Mouse (Mus musculus) left cerebral cortex, postnatal 4 days (tissue): ENCODE measurements around the gene Pitx1. TPM values are rescaled to one million over a fixed set of nuclear protein-coding genes. Genes with fewer than 3 reads are reported as not detected.
A peak's percentile ranks its signal among the peaks of the same experiment; 100 is the strongest.

Source experiments
- DNase-seq: peaks from one replicate; pipeline ENCODE4 v3.0.0-alpha.2; 2022
- intact Hi-C: fragments of 180-260 bp; cut with DNase I; formaldehyde crosslinking; loops from one replicate; pipeline ENCODE4 v1.15.1; 2025
- total RNA-seq, 2 experiments: library from RNA; stranded (reverse); gene quantifications; 2 replicates each; pipeline ENCODE4 v1.2.3; 2021

Pitx1 gene
- total RNA-seq, 2 experiments from 2014 or later, result not detected

- intact Hi-C loops, result loop anchor here (5.0 to 10.0 kb wide), 2 partner anchors 131 to 243 kb away; no protein-coding TSS in a partner anchor
- DNase-seq, result no peak
Observed at GRCm38 (mm10) chr13:55831722-55832160, 4.3 kb downstream of the Pitx1 start.

- DNase-seq, result no peak
- intact Hi-C loops, result loop anchor here (5.0 to 10.0 kb wide), 2 partner anchors 131 to 244 kb away; no protein-coding TSS in a partner anchor
Observed at GRCm38 (mm10) chr13:55830833-55831721, 4.9 kb downstream of the Pitx1 start.

- intact Hi-C loops, result loop anchor here (5.0 to 10.0 kb wide), 2 partner anchors 132 to 245 kb away; no protein-coding TSS in a partner anchor
Observed at GRCm38 (mm10) chr13:55830081-55830832, 5.7 kb downstream of the Pitx1 start.

GRCm38 (mm10) chr13:55829018-55829655, 6.9 kb downstream of the Pitx1 start:
- DNase-seq, result no peak
- intact Hi-C loops, result no loop called here

More at GRCm38 (mm10) chr13:55830081-55830832, 5.7 kb downstream of the Pitx1 start:
- no peak for DNase-seq

- intact Hi-C loops, result no loop called here
- DNase-seq, result no peak
Observed at GRCm38 (mm10) chr13:55828141-55829017, 7.6 kb downstream of the Pitx1 start.

GRCm38 (mm10) chr13:55827679-55828140, 8.3 kb downstream of the Pitx1 start:
- DNase-seq, result no peak
- intact Hi-C loops, result no loop called here

GRCm38 (mm10) chr13:55826796-55827678, 9.0 kb downstream of the Pitx1 start:
- intact Hi-C loops, result no loop called here

GRCm38 (mm10) chr13:55826008-55826671, 9.9 kb downstream of the Pitx1 start:
- intact Hi-C loops, result no loop called here
- peak; percentile 66 for DNase-seq

More at GRCm38 (mm10) chr13:55826796-55827678, 9.0 kb downstream of the Pitx1 start:
- no peak for DNase-seq

- intact Hi-C loops, result no loop called here
- DNase-seq, result no peak
Observed at GRCm38 (mm10) chr13:55825245-55825681, 10.7 kb downstream of the Pitx1 start.

- no peak for DNase-seq
- intact Hi-C loops, result no loop called here
Observed at GRCm38 (mm10) chr13:55824151-55824945, 11.6 kb downstream of the Pitx1 start.

- intact Hi-C loops, result no loop called here
- no peak for DNase-seq
Observed at GRCm38 (mm10) chr13:55822499-55822898, 13.5 kb downstream of the Pitx1 start.

- intact Hi-C loops, result no loop called here
- no peak for DNase-seq
Observed at GRCm38 (mm10) chr13:55814834-55815233, 21.2 kb downstream of the Pitx1 start.

GRCm38 (mm10) chr13:55813490-55814016, 22.4 kb downstream of the Pitx1 start:
- no peak for DNase-seq
- intact Hi-C loops, result no loop called here

- intact Hi-C loops, result no loop called here
- DNase-seq, result no peak
Observed at GRCm38 (mm10) chr13:55810947-55811346, 25.0 kb downstream of the Pitx1 start.

- DNase-seq, result no peak
- intact Hi-C loops, result no loop called here
Observed at GRCm38 (mm10) chr13:55809707-55810106, 26.3 kb downstream of the Pitx1 start.

- no peak for DNase-seq
- intact Hi-C loops, result no loop called here
Observed at GRCm38 (mm10) chr13:55809041-55809623, 26.9 kb downstream of the Pitx1 start.

GRCm38 (mm10) chr13:55803973-55804372, 32.0 kb downstream of the Pitx1 start:
- intact Hi-C loops, result no loop called here
- no peak for DNase-seq
